Mouse (Mus musculus): Measurements from ENCODE around the gene Lrwd1.

The Lrwd1 gene

GRCm38 (mm10) chr5:136094249-136095010 lies 41.4 kb downstream of the Lrwd1 start:
- no peak for DNase-seq (ENCODE audit: low read depth, low spot score)

DNA sequence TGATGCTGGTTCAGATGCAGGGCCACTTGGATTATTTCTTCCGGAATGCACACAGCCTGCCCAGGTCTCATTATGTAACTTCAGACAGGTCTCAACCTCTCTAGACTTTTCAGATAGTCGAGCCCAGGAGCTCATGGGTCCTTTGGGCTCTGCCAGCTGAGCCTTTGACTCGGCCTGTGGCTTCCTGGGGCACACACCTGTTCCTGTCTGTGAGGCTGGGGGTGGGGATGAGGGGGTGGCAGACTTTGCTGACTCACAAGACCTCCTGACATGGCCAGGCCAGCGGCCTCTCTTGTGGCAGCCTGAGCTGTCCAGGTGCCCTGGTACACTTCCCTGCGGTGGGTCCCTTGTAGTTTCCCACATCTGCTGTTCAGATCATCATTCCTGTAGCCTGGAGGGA lies 43.9 kb downstream of the Lrwd1 start:
- no peak for DNase-seq (ENCODE audit: low read depth, low spot score)

DNA sequence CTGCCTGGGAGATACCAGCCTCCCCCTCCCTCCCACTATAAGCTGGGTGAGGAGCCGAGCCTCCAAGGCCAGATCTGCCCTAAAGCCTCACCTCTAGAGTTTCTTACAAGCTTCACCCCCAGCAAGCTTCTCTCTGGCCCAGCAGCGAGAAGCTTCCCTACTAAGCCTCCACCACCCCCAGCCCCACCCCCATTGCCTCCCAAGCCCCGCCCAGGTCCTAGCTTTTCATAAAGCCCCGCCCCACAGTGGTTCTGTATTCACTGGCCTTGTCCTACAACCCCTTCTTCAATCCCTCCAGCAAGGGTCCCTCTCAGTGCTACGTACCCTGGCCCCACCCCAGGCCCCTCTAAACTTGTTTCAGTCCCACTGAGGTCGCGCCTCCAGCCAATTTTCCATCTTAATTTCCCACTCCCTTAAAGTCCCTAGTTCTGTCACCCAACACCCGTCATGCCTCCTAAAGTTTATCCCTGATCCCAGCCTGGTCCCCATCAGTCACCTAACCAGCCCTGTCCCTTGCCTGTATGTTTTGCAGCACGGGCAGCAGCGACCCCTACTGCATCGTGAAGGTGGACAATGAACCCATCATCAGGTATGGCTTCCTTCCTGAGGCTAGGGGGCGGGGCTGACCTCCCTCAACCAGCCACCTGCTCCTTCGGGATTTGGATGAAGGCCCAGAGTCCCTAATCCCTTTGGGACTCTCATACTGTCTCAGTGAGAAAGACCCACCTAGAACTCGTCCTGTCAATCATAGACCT lies 46.9 kb downstream of the Lrwd1 start:
- no peak for DNase-seq (ENCODE audit: low read depth, low spot score)

GRCm38 (mm10) chr5:136086290-136086689 lies 49.6 kb downstream of the Lrwd1 start:
- DNase-seq (ENCODE audit: low read depth, low spot score) = no peak

GRCm38 (mm10) chr5:136084891-136085651 lies 50.8 kb downstream of the Lrwd1 start:
- DNase-seq (ENCODE audit: low read depth, low spot score) = no peak

GRCm38 (mm10) chr5:136084144-136084881 lies 51.6 kb downstream of the Lrwd1 start:
- no peak for DNase-seq (ENCODE audit: low read depth, low spot score)

DNA sequence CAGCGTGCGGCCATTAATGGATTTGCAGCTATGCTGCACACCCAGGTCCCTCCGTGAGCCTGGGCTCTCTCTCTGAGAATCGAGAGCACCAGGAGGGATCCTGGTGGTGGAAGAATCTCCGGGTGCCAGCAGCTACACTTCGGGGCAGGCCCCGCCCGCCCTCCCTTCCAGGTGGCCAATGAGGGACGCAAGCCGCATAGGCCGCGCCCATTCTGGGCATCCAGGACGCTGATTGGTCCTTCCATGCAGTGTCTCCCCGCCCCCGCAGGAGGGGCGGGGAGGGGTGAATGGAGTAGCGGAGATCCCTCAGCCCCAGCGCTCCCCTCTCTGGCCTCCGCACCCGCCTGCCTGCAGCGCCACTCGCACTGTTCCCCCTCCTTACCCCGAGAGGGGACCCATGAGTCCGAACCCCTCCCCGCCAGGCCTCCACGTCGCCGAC lies 52.2 kb downstream of the Lrwd1 start, which contains the start of gene Rasa4:
TSS of gene Rasa4 (plus strand) at position 248 of the 439 bp plus-strand sequence.
- peak; percentile 95 for DNase-seq (ENCODE audit: low read depth, low spot score)

DNA sequence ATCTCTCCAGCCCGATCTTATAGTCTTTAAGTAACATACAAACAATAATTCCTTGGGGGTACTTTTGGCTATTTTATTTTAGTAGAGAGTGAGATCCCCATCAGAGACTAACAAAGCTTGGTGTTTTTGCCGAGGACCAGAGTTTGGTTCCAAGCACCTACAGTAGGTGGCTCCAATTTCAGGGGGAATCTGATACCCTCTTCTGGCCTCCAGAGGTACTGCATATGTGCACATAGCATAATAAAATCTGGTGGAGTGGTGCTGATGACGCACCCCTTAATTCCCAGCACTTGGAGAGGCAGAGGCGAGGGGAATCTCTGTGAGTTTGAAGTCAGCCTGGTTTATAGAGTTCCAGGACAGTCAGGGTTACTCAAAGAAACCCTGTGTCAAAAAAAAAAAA lies 53.5 kb downstream of the Lrwd1 start:
- DNase-seq (ENCODE audit: low read depth, low spot score) = no peak

GRCm38 (mm10) chr5:136078136-136078535 lies 57.7 kb downstream of the Lrwd1 start:
- no peak for DNase-seq (ENCODE audit: low read depth, low spot score)

DNA sequence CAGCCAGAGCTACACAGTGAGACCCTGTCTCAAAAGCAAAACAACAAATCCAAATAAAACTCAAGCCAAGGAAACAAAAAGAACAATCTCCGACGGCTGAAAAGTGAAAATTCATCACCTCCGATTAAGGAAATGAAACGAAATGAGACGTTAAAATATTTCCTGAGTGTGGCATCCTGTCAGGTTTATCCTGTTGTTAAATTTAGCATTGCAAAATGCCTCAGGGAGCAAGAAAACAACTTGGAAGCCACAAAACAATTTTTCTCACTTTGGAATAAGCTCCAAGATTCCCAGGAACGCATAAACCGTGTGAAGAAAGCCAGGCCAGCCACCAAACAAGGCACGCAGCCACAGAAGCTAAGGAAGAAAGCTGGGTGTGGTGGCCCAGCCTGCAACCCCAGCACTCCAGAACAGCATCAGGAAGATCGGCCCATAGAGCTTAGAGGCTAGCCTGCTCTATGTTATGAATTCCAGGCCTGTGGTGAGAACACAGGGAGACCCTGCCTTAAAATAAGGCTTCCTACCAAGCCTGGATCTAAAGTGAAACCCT lies 58.8 kb downstream of the Lrwd1 start:
- DNase-seq (ENCODE audit: low read depth, low spot score) = no peak

DNA sequence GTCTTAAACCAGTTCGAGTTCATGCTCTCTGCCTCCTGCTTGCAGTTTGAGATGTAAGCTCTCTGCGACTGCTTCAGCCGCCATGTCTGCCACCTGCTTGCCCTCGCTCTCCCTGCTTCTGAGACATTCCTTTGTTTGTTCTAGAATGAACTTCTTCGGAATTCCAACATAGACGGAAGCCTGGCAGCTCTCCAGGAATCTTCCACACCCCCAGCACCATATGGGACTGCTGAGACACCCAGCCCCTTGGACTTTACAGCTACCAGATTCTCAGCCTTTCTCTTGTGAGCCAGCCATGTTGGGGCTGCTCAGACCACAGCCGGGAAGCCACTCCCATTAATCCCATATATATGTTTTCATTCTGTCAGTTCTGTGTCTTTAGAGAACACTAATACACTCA lies 59.6 kb downstream of the Lrwd1 start:
- no peak for DNase-seq (ENCODE audit: low read depth, low spot score)

GRCm38 (mm10) chr5:136075076-136075475 lies 60.8 kb downstream of the Lrwd1 start:
- DNase-seq (ENCODE audit: low read depth, low spot score) = no peak

- DNase-seq (ENCODE audit: low read depth, low spot score) = no peak
Observed at GRCm38 (mm10) chr5:136073526-136073925, 62.3 kb downstream of the Lrwd1 start.

- DNase-seq (ENCODE audit: low read depth, low spot score) = no peak
Observed at GRCm38 (mm10) chr5:136073051-136073450, 62.8 kb downstream of the Lrwd1 start.

Data from forelimb bud, embryonic 11.5 days (tissue).